8 mouse cellular contexts compared by ENCODE assay signal in genomic region chr17:47793377-47793776, GRCm38 (mm10). TPM values are rescaled to one million over a fixed set of nuclear protein-coding genes. Genes with fewer than 3 reads are reported as not detected.
DNase-seq lines count a peak whose midpoint lies in the region; ATAC-seq and TF ChIP-seq lines count a peak whose summit lies in the region.

No protein-coding gene starts in this region.

- peak; percentile 84 for TF ChIP-seq CTCF in G1E (IDR thresholded peaks at IDR 0.05; ENCODE audit: low read depth, low read length)

- no peaks in the 10 kb centered on the region for H3K9me3 ChIP-seq in G1E (replicated peaks)

- peak; percentile 77 for DNase-seq in G1E (ENCODE audit: low spot score)
- DNase-seq in cerebellum, adult 8-10 months: peak; percentile 83
- DNase-seq in forelimb bud, embryonic 11.5 days (ENCODE audit: low read depth, low spot score): peak; percentile 81
- peak; percentile 93 for DNase-seq in heart, postnatal 4 days
- DNase-seq in layer of hippocampus, adult 18-20 months (ENCODE audit: low spot score in 2 of 2): peak; percentile 64 to 85
- peak; percentile 84 to 87 for DNase-seq in lung, adult 18-20 months
- DNase-seq in testis, postnatal 10 days (ENCODE audit: low spot score): peak; percentile 94

- peaks cover 43% of the 10 kb centered on the region for H3K36me3 ChIP-seq in G1E (replicated peaks)

- peaks cover 3% of the 10 kb centered on the region; the same call in 1 of the 2 replicates for H3K27me3 ChIP-seq in G1E (ENCODE audit: insufficient read depth, low read length)

- ATAC-seq in G1E (ENCODE audit: extremely low read depth, insufficient number of reproducible peaks, low FRiP score, poor library complexity, severe bottlenecking): peak; percentile 71
- ATAC-seq in neutrophil, adult 5-6 weeks (ENCODE audit: extremely low read depth, insufficient number of reproducible peaks, low FRiP score, poor library complexity, severe bottlenecking): peak; percentile 79

- H3K4me1 ChIP-seq in G1E (ENCODE audit: insufficient read depth, low read depth, low read length): peaks cover 18% of the 10 kb centered on the region

- H3K4me3 ChIP-seq in G1E (ENCODE audit: low read depth, low read length): no peak overlapping the region

RNA-seq across cellular contexts. Expression of gene Mdfi, which starts 41.1 kb away (rescaled TPM):
- total RNA-seq in G1E (2014; fragmentation: Nextera tagmentation) (not detected in 2 replicates), G1E (2017) (0.05 TPM in 1 of 2 replicates, not detected in the other)
- not detected in 2 replicates for polyA plus RNA-seq in G1E (2012)
- 10 to 100 TPM; 16.4 to 20.2 TPM for total RNA-seq in heart, postnatal 4 days (2021)
- total RNA-seq in layer of hippocampus, adult 18-20 months (2021): under 1 TPM; 0.56 to 0.57 TPM
- not detected in 2 replicates for total RNA-seq in neutrophil, adult 5-6 weeks (2017)

RNA-seq across cellular contexts. Expression of gene Tfeb, which starts 56.5 kb away (rescaled TPM):
- 11.9 and 17.8 TPM in 2 replicates for total RNA-seq in G1E (2014; fragmentation: Nextera tagmentation)
- 10.7 and 11.6 TPM in 2 replicates for total RNA-seq in G1E (2017)
- polyA plus RNA-seq in G1E (2012): 57.0 and 73.2 TPM in 2 replicates
- 10 to 100 TPM; 50.3 to 53.1 TPM for total RNA-seq in heart, postnatal 4 days (2021)
- 10 to 100 TPM; 11.2 to 11.9 TPM for total RNA-seq in layer of hippocampus, adult 18-20 months (2021)
- total RNA-seq in neutrophil, adult 5-6 weeks (2017): 86.0 and 116 TPM in 2 replicates

Comparison
In these comparisons a context has a peak if more than half of its experiments do, and no peak if none do; other contexts are left out.
1. RNA of gene Mdfi, which starts 41.1 kb away (total RNA-seq): 16.4 to 20.2 TPM in heart, postnatal 4 days; 0.56 to 0.57 TPM in layer of hippocampus, adult 18-20 months, 0.05 TPM in G1E and not detected in neutrophil, adult 5-6 weeks; every median in the first group is over 10 times any median in the second.
2. Peak in every context shown above with its lines, with median percentiles within 50 percentile points of each other: DNase-seq.